Mouse (Mus musculus) macrophage (primary cell): ENCODE results near the gene Prnp. TPM values are rescaled to one million over a fixed set of nuclear protein-coding genes. Genes with fewer than 3 reads are reported as not detected.
A peak's percentile ranks its signal among the peaks of the same experiment; 100 is the strongest.

Experiments
- H3K27ac ChIP-seq: fragments of 350-480 bp; formaldehyde crosslinking; 2 replicates; pipeline ENCODE4 v1.9.0; 2021
- H3K36me3 ChIP-seq: fragments of 350-480 bp; formaldehyde crosslinking; 2 replicates; pipeline ENCODE4 v1.9.0; 2021; ENCODE audit errors: inconsistent target
- H3K4me3 ChIP-seq: fragments of 350-480 bp; formaldehyde crosslinking; 2 replicates; pipeline ENCODE4 v1.9.0; 2021; ENCODE audit errors: inconsistent target
- H3K79me2 ChIP-seq: fragments of 350-480 bp; formaldehyde crosslinking; 2 replicates; pipeline ENCODE4 v1.9.0; 2021; ENCODE audit errors: inconsistent target
- WGBS: methylation state at CpG from one replicate; pipeline ENCODE4 v1.1.7; 2026; ENCODE audit warnings: inconsistent platforms; ENCODE audit not compliant: missing documents; 5-methylcytosine and 5-hydroxymethylcytosine counted together
- polyA plus RNA-seq: library from polyadenylated mRNA; stranded (reverse); fragments of 250-400 nt; gene quantifications from 3 replicates; pipeline ENCODE4 v1.2.4, GENCODE M21; 2018; ENCODE audit warnings: inconsistent platforms
- total RNA-seq, 78 experiments: library from RNA; depleted of rRNA; stranded (reverse); fragments of 250-400 nt; gene quantifications; 1 replicate in 9 of 78; 2 replicates in 24 of 78; 3 replicates in 43 of 78; 4 replicates in 2 of 78; pipeline ENCODE4 v1.2.4; 2018; ENCODE audit warnings: inconsistent platforms in 56 of 78

Prnp gene
- total RNA-seq (2018; cell fraction: chromatin; rRNA removed) = 10 to 100 TPM in 1 of 26 experiments, 1 to 10 TPM in 20, under 1 TPM in 5; 0.66 to 20.2 (median 1.9) TPM
- total RNA-seq (2018; cell fraction: cytosol; rRNA removed) = 10 to 100 TPM in 25 of 26 experiments, 1 to 10 TPM in 1; 9.9 to 31.9 (median 17.5) TPM
- 10 to 100 TPM in 20 of 26 experiments, 1 to 10 TPM in 6; 7.8 to 24.2 (median 12.3) TPM for total RNA-seq (2018; cell fraction: nucleus; rRNA removed)
- polyA plus RNA-seq = 25.4 to 33.8 TPM (median 26.1 TPM) in 3 replicates

- Histone ChIP-seq H3K36me3 (no peaks in the 10 kb centered on the region), H3K27ac (peak within 1 kb of the TSS; percentile 21; the same call in 1 of the 2 replicates), H3K79me2 (no peaks in the 10 kb centered on the region), H3K4me3 (peak within 1 kb of the TSS; percentile 59)
- 6% methylated on average over 48 of the region's 52 CpGs for WGBS
Observed at GRCm38 (mm10) chr2:131909683-131910572, at the start of gene Prnp, which contains the start of gene Prn. Gene Prnp, plus strand, starts transcription at chr2:131909928. Gene Prn, plus strand, starts transcription at chr2:131909957.

GRCm38 (mm10) chr2:131862617-131863275 is 47.0 kb upstream of the Prnp start:
- Histone ChIP-seq H3K4me3 (no peak overlapping the region), H3K27ac (no peak overlapping the region), H3K36me3 (no peaks in the 10 kb centered on the region), H3K79me2 (no peaks in the 10 kb centered on the region)
- 90% methylated on average over 3 of the region's 3 CpGs for WGBS

DNA sequence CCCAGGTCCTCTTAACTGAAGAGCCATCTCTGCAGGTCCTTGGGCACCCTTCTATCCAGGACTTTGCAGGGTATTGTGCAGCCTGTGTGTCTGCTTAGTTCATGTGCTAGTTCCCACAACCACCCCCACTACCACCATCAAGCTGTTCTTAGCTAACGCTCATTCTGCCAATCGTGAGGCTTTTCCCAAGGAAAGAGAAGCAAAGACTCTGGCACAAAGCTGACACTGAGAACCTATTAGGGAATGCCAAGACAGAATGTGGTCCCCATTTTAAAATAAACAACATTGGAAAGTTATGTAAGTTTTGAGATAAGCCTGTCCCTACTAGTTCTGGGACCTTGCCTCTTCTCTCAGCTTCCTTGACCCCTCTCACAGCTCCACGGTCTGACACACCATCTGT is 46.3 kb upstream of the Prnp start:
- 77% methylated on average over 3 of the region's 3 CpGs for WGBS
- Histone ChIP-seq H3K79me2 (no peaks in the 10 kb centered on the region), H3K4me3 (no peak overlapping the region), H3K36me3 (no peaks in the 10 kb centered on the region), H3K27ac (no peak overlapping the region)

DNA sequence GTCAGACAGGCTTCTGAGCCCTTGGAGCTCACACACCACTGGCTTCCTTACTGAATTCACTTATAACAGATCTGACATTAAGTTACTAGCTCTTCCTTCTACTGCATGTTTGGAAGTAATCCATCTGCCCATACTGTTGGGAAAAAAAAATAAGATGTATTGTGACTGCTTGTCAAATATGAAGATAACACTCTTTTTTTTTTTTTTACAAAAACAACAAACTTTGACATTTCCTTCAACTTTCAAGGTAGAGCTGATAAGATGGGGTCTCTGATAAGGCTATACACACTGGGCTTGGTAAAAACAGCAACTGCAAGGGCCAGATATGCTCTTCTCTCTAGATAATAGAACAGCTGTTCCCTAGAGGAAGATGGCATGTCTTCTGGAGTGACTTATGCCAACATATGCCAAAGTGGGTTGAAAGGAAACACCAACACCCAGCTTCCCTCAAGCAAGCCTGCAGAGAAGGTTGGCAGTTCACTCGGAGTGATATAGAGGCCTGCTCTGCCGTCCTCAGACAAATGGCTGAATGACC is 45.4 kb upstream of the Prnp start:
- no peak overlapping the region for H3K27ac ChIP-seq

DNA sequence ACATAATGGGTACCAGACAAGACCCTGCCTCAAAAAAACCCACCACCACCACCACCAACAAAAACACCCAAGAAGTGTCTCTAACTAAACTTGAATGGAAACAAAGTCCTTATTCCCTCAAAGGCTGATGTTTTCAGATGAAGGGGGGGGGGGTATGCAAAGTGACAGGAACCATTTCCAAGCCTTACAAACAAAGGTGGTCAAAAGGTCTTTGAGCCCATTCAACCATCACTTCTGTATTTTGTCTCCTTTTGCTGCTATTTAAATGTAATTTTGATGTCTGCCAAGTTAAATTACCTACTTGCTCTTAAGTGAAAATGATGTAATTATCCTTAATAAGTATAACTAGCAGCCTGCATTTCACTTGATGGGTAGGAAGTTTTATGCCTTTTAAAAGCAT is 43.1 kb upstream of the Prnp start:
- Histone ChIP-seq H3K4me3 (no peak overlapping the region), H3K36me3 (no peaks in the 10 kb centered on the region), H3K79me2 (no peaks in the 10 kb centered on the region), H3K27ac (no peak overlapping the region)

More for the DNA sequence above, 45.4 kb upstream of the Prnp start:
- Histone ChIP-seq H3K4me3 (no peak overlapping the region), H3K36me3 (no peaks in the 10 kb centered on the region), H3K79me2 (no peaks in the 10 kb centered on the region)
- WGBS = 86% methylated on average over 2 of the region's 2 CpGs

GRCm38 (mm10) chr2:131868983-131869382 is 40.7 kb upstream of the Prnp start:
- no peak overlapping the region for H3K4me3 ChIP-seq
- no peaks in the 10 kb centered on the region for H3K36me3 ChIP-seq
- H3K79me2 ChIP-seq = no peaks in the 10 kb centered on the region
- no peak overlapping the region for H3K27ac ChIP-seq
- WGBS = 87% methylated on average over 5 of the region's 5 CpGs

GRCm38 (mm10) chr2:131873376-131873775 is 36.4 kb upstream of the Prnp start:
- 57% methylated on average over 1 of the region's 1 CpGs for WGBS
- H3K36me3 ChIP-seq = no peaks in the 10 kb centered on the region
- H3K79me2 ChIP-seq = no peaks in the 10 kb centered on the region
- H3K4me3 ChIP-seq = no peak overlapping the region
- H3K27ac ChIP-seq = no peak overlapping the region

DNA sequence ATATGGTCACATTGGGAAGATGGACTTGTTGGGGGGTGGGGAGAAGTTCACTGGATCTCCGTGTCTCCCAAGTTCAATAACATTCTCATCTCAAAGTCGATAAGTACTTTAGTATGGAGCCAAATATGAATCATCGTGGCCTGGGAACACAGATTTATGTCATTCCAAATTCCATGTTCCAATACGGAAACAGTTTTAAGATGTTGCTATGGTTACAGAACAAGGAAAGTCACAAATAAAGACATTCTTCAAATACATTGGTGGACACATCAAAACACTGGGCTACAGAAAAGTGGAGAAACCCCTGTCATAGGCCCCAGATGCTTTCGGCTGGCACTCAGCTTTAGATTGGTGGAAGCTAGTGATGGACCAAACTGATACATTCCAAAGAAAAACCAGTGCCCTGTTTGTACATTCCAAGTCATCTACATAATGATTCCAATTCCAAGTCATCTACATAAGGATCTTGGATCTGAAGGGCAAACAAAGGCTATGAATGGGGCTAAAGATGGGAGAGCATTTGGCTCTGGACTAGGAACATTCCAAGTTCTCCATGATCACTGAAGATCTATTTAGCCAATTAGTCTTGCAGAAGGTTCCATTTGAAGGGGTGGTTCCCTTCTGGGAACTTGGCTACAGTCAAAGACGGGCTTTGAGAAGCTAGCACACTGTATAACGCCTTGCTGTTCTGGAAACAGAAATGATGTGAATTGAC is 33.0 kb upstream of the Prnp start:
- H3K36me3 ChIP-seq = no peaks in the 10 kb centered on the region
- 97% methylated on average over 7 of the region's 7 CpGs for WGBS
- H3K79me2 ChIP-seq = no peaks in the 10 kb centered on the region
- no peak overlapping the region for H3K27ac ChIP-seq
- H3K4me3 ChIP-seq = no peak overlapping the region

- H3K4me3 ChIP-seq = no peak overlapping the region
- no peaks in the 10 kb centered on the region for H3K36me3 ChIP-seq
- no peaks in the 10 kb centered on the region for H3K79me2 ChIP-seq
- no peak overlapping the region for H3K27ac ChIP-seq
- WGBS = 89% methylated on average over 4 of the region's 4 CpGs
Observed at GRCm38 (mm10) chr2:131881766-131882165, 28.0 kb upstream of the Prnp start.

DNA sequence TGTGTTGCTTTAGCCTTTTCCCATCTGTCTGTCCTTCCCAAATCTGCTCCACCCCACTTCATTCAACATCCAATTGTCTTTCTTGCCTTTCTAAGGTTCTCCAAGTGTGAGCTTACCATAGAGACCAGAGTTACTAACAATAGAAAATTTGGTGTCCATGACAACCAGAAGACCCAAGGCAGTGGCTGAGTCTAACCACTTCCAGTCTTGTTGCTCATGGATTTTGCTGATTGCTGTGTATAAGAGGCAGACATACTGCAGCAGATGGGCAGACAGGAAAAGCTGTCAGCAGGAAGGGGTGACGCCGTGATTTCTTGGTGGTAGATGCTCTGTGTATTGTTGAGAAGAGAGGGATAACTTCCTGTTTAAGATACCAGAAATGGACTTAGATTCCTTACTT is 26.6 kb upstream of the Prnp start:
- WGBS = 42% methylated on average over 2 of the region's 2 CpGs
- Histone ChIP-seq H3K36me3 (no peaks in the 10 kb centered on the region), H3K27ac (no peak overlapping the region), H3K79me2 (no peaks in the 10 kb centered on the region), H3K4me3 (no peak overlapping the region)

GRCm38 (mm10) chr2:131886503-131887160 is 23.1 kb upstream of the Prnp start:
- Histone ChIP-seq H3K4me3 (no peak overlapping the region), H3K79me2 (no peaks in the 10 kb centered on the region), H3K36me3 (no peaks in the 10 kb centered on the region), H3K27ac (no peak overlapping the region)
- WGBS = 47% methylated on average over 6 of the region's 6 CpGs

GRCm38 (mm10) chr2:131888233-131888632 is 21.5 kb upstream of the Prnp start:
- 3% methylated on average over 7 of the region's 7 CpGs for WGBS
- Histone ChIP-seq H3K36me3 (no peaks in the 10 kb centered on the region), H3K27ac (no peak overlapping the region), H3K79me2 (no peaks in the 10 kb centered on the region), H3K4me3 (no peak overlapping the region)

DNA sequence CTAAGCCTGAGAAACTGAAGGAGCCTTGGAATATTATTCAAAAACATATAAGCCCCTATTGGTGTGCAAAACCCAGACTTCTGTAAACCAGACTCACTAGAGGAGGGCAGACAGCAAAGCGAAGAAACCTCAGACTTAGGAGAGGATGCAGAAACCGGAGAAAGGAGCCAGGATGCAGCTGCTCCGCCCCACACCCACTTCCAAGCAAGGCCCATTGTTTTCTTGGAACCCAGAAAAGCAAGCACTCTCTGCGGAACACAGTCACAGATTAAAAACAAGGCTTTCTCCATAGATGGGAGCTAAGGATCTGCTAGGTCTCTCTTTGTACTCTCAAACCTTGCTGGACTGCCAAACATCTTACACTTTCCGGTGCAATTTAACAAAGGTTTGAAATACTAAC is 17.2 kb upstream of the Prnp start:
- no peak overlapping the region for H3K27ac ChIP-seq
- no peak overlapping the region for H3K4me3 ChIP-seq
- 80% methylated on average over 5 of the region's 5 CpGs for WGBS
- H3K36me3 ChIP-seq = no peaks in the 10 kb centered on the region
- no peaks in the 10 kb centered on the region for H3K79me2 ChIP-seq

- 100% methylated on average over 2 of the region's 2 CpGs for WGBS
Observed at GRCm38 (mm10) chr2:131895106-131895505, 14.6 kb upstream of the Prnp start.

More at GRCm38 (mm10) chr2:131895106-131895505, 14.6 kb upstream of the Prnp start:
- Histone ChIP-seq H3K79me2 (no peaks in the 10 kb centered on the region), H3K27ac (no peak overlapping the region), H3K4me3 (no peak overlapping the region), H3K36me3 (no peaks in the 10 kb centered on the region)
